ENCODE assay signal across 11 mouse cellular contexts in genomic region chr2:125032258-125032973, GRCm38 (mm10). TPM values are rescaled to one million over a fixed set of nuclear protein-coding genes. Genes with fewer than 3 reads are reported as not detected.
DNase-seq lines count a peak whose midpoint lies in the region; ATAC-seq lines count a peak whose summit lies in the region.
"Had no signal": no experiment of that assay in that cellular context is flagged by ENCODE, and none has a peak within 500 bp of the region (broad histone marks: within the 10 kb centered on the region; RNA-seq: fewer than 3 reads in every experiment).

No protein-coding gene starts in this region.

- 0 out of 2 replicates have a peak overlapping the region, but pooled peaks have one; percentile 71 for H3K27ac ChIP-seq in kidney, embryonic 15.5 days
- no peak overlapping the region for H3K27ac ChIP-seq in kidney, embryonic 14.5 days (ENCODE audit: low read depth, low read length)
- H3K27ac ChIP-seq in hindbrain, embryonic 16.5 days (ENCODE audit: low read depth, low read length), result peak overlapping the region; percentile 55
- H3K27ac ChIP-seq in heart, embryonic 11.5 days (ENCODE audit: low read depth, low read length), result no peak overlapping the region
- H3K27ac ChIP-seq: stomach, embryonic 15.5 days had no signal

- peak; percentile 7 for DNase-seq in retina, embryonic 14.5 days (ENCODE audit: low spot score)
- no peak for DNase-seq in lung, postnatal 4 days
- no peak for DNase-seq in heart, adult 8-10 months (ENCODE audit: low spot score)

- H3K9me3 ChIP-seq in kidney, embryonic 15.5 days (replicated peaks), result no peaks in the 10 kb centered on the region
- no peaks in the 10 kb centered on the region for H3K9me3 ChIP-seq in kidney, embryonic 14.5 days (ENCODE audit: control insufficient read depth, low read length)
- no peaks in the 10 kb centered on the region for H3K9me3 ChIP-seq in hindbrain, embryonic 16.5 days (ENCODE audit: control insufficient read depth, low read length)
- H3K9me3 ChIP-seq in heart, embryonic 11.5 days (replicated peaks; ENCODE audit: control insufficient read depth, low read length), result no peaks in the 10 kb centered on the region
- H3K9me3 ChIP-seq: heart, embryonic 13.5 days; stomach, embryonic 15.5 days had no signal

- peaks cover 22% of the 10 kb centered on the region for H3K4me1 ChIP-seq in kidney, embryonic 15.5 days
- peaks cover 9% of the 10 kb centered on the region; the same call in 1 of the 2 replicates for H3K4me1 ChIP-seq in kidney, embryonic 14.5 days (ENCODE audit: control insufficient read depth, insufficient read depth, low read length)
- H3K4me1 ChIP-seq in hindbrain, embryonic 16.5 days (ENCODE audit: control insufficient read depth, insufficient read depth, low read depth, low read length), result peaks cover 12% of the 10 kb centered on the region
- H3K4me1 ChIP-seq in heart, embryonic 11.5 days (ENCODE audit: control insufficient read depth, insufficient read depth, low read length), result no peaks in the 10 kb centered on the region
- H3K4me1 ChIP-seq: stomach, embryonic 15.5 days had no signal

- 77% methylated on average over 17 of the region's 17 CpGs for WGBS in kidney, embryonic 15.5 days
- 79% methylated on average over 17 of the region's 17 CpGs for whole genome bisulfite sequencing in kidney, embryonic 14.5 days
- 59% methylated on average over 17 of the region's 17 CpGs for WGBS in hindbrain, embryonic 16.5 days
- 74% methylated on average over 17 of the region's 17 CpGs for WGBS in heart, embryonic 11.5 days (ENCODE audit: insufficient replicate concordance)

- H3K36me3 ChIP-seq in kidney, embryonic 15.5 days, result no peaks in the 10 kb centered on the region
- no peaks in the 10 kb centered on the region for H3K36me3 ChIP-seq in kidney, embryonic 14.5 days (ENCODE audit: control insufficient read depth, insufficient read depth, low read length)
- H3K36me3 ChIP-seq in hindbrain, embryonic 16.5 days (ENCODE audit: control insufficient read depth, insufficient read depth, low read length), result no peaks in the 10 kb centered on the region
- no peaks in the 10 kb centered on the region for H3K36me3 ChIP-seq in heart, embryonic 11.5 days (ENCODE audit: control insufficient read depth, insufficient read depth, low read length)
- H3K36me3 ChIP-seq: heart, embryonic 13.5 days; stomach, embryonic 15.5 days had no signal

- H3K9ac ChIP-seq in kidney, embryonic 15.5 days, result no peak overlapping the region
- no peak overlapping the region for H3K9ac ChIP-seq in kidney, embryonic 14.5 days (ENCODE audit: low read depth, low read length)
- H3K9ac ChIP-seq in hindbrain, embryonic 16.5 days (ENCODE audit: low read depth, low read length), result peak overlapping the region; percentile 27; the same call in 1 of the 2 replicates
- no peak overlapping the region for H3K9ac ChIP-seq in heart, embryonic 11.5 days (ENCODE audit: low read depth, low read length)
- H3K9ac ChIP-seq: heart, embryonic 13.5 days; stomach, embryonic 15.5 days had no signal

- no peak overlapping the region for H3K4me2 ChIP-seq in kidney, embryonic 15.5 days
- no peak overlapping the region for H3K4me2 ChIP-seq in kidney, embryonic 14.5 days (replicated peaks; ENCODE audit: low read depth, low read length)
- H3K4me2 ChIP-seq in hindbrain, embryonic 16.5 days (ENCODE audit: low read length), result peak overlapping the region; percentile 29
- H3K4me2 ChIP-seq in heart, embryonic 11.5 days, result no peak overlapping the region
- H3K4me2 ChIP-seq: heart, embryonic 13.5 days; stomach, embryonic 15.5 days had no signal

- no peak overlapping the region for H3K4me3 ChIP-seq in kidney, embryonic 15.5 days (replicated peaks)
- H3K4me3 ChIP-seq in kidney, embryonic 14.5 days (ENCODE audit: low read length), result no peak overlapping the region
- H3K4me3 ChIP-seq in hindbrain, embryonic 16.5 days (ENCODE audit: low read length), result no peak overlapping the region
- no peak overlapping the region for H3K4me3 ChIP-seq in heart, embryonic 11.5 days (ENCODE audit: low read depth, low read length)
- H3K4me3 ChIP-seq: erythroblast, embryonic 14.5 days; heart, embryonic 13.5 days; stomach, embryonic 15.5 days had no signal

- no peak for ATAC-seq in kidney, embryonic 15.5 days (replicated peaks; ENCODE audit: low FRiP score)
- ATAC-seq in kidney, embryonic 14.5 days (ENCODE audit: low FRiP score, low TSS enrichment), result no peak
- peak; percentile 45 for ATAC-seq in cerebellum, adult (ENCODE audit: insufficient number of reproducible peaks, low FRiP score, low TSS enrichment)
- ATAC-seq in hindbrain, embryonic 16.5 days, result peak; percentile 69
- no peak for ATAC-seq in heart, embryonic 11.5 days (replicated peaks; ENCODE audit: insufficient number of reproducible peaks, low FRiP score, low TSS enrichment)

- no peaks in the 10 kb centered on the region for H3K27me3 ChIP-seq in kidney, embryonic 15.5 days
- H3K27me3 ChIP-seq in kidney, embryonic 14.5 days (ENCODE audit: control insufficient read depth, insufficient read depth, low read length), result no peaks in the 10 kb centered on the region
- H3K27me3 ChIP-seq in hindbrain, embryonic 16.5 days (replicated peaks; ENCODE audit: control insufficient read depth, insufficient read depth, low read length), result no peaks in the 10 kb centered on the region
- H3K27me3 ChIP-seq in heart, embryonic 11.5 days (ENCODE audit: control insufficient read depth, insufficient read depth, low read length), result no peaks in the 10 kb centered on the region
- H3K27me3 ChIP-seq: heart, embryonic 13.5 days; stomach, embryonic 15.5 days had no signal

RNA-seq across cellular contexts. Expression of gene Slc24a5, which starts 35.5 kb away (rescaled TPM):
- polyA plus RNA-seq in kidney, embryonic 15.5 days (2015; fragmentation: Nextera tagmentation; extraction: Ambion mirVana), result 2.2 and 2.5 TPM in 2 replicates
- polyA plus RNA-seq in kidney, embryonic 14.5 days (2014; fragmentation: Nextera tagmentation; extraction: Ambion mirVana), result 3.9 and 7.4 TPM in 2 replicates
- polyA plus RNA-seq in hindbrain, embryonic 16.5 days (2015; fragmentation: Nextera tagmentation; extraction: Ambion mirVana), result 4.3 and 4.5 TPM in 2 replicates
- total RNA-seq in heart, adult 8-10 months (2022), result 1 to 10 TPM in 1 of 4 experiments, under 1 TPM in 3; 0.30 to 1.0 (median 0.52) TPM
- polyA plus RNA-seq in heart, embryonic 11.5 days (2014; fragmentation: Nextera tagmentation; extraction: Ambion mirVana), result 4.2 and 4.9 TPM in 2 replicates
- polyA plus RNA-seq: erythroblast, embryonic 14.5 days had no signal

Comparison
In these comparisons a context has a peak if more than half of its experiments do, and no peak if none do; other contexts are left out.
1. H3K27ac ChIP-seq: peak in kidney, embryonic 15.5 days (single experiment) and hindbrain, embryonic 16.5 days (single experiment); none in kidney, embryonic 14.5 days (single experiment) and heart, embryonic 11.5 days (single experiment).
2. ATAC-seq: peak in cerebellum, adult (single experiment) and hindbrain, embryonic 16.5 days (single experiment); none in kidney, embryonic 15.5 days (single experiment), kidney, embryonic 14.5 days (single experiment) and heart, embryonic 11.5 days (single experiment).